Mouse (Mus musculus): ENCODE data around the gene Ugt1a5. TPM values are rescaled to one million over a fixed set of nuclear protein-coding genes. Genes with fewer than 3 reads are reported as not detected.
A peak's percentile ranks its signal among the peaks of the same experiment; 100 is the strongest.

Ugt1a5 gene
- polyA plus RNA-seq, 1 experiment from 2014 or later: not detected

DNA sequence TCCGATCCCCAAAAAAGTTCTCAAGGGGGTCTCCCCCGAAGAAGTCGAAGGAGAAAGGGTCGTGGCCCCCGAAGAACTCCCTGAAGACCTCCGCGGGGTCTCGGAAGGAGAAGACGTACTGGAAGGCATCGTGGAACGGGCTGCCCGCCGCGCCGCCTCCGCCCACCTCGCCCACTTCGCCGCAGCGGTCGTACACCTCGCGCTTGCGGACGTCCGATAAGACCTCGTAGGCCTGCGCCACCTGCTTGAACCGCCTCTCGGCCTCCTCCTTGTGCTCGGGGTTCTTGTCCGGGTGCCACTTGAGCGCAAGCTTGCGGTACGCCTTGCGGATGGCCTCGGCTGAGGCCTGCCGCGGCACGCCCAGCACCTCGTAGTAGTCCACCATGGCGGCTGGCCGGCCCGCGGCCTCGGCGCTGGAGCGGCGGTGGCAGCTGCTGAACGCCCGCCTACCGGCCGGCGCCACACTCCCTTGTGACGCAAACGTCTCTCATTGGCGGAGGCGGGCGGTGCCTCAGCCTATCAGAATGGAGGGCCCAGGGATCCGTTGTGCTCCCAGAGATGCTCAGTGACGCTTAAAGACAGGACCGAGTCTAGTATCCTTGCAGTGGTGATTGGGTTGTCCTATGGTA lies 39.6 kb downstream of the Ugt1a5 start, which contains the start of gene Dnajb3:
TSS of gene Dnajb3 (minus strand) at position 489 of the 629 bp plus-strand sequence.
- peak; percentile 100 for ATAC-seq (replicated peaks)

DNA sequence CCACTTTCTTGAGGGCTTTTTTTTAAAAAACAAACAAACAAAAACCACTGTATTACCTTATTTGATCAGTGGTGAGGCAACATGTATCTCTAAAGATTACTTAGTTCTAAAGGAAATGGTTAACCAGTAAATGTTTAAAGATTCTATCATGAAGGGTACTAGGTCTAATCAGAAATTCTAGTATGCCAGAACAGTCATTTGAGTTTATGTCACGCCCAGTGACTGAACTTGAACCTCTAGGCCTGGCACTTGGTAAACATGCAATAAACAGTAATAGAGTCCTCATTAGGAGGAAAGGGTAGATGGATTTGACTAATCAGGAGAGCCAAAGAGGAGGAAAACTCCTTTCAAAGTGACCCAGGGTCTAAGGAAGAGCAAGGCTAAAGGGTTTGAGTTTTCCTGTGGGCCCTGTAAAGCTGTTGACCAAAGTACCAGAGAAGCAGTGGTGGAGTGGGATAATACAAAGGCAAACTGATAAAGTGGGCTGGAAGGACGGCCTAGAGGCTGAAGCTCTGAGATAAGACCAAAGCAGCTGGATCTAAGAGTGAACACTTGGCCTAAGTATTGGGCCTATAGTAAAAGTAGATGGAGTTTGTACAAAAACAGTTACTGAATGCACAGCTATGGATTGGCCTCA lies 41.1 kb downstream of the Ugt1a5 start:
- H3K27ac ChIP-seq (replicated peaks): no peak overlapping the region
- peaks cover 7% of the 10 kb centered on the region for H3K9me3 ChIP-seq
- H3K36me3 ChIP-seq: 0 out of 2 replicates have a peak, but pooled peaks cover 3% of the 10 kb centered on the region
- no peak overlapping the region for H3K9ac ChIP-seq (replicated peaks)
- H3K27me3 ChIP-seq: no peaks in the 10 kb centered on the region
- no peak overlapping the region for H3K4me2 ChIP-seq (replicated peaks)
- no peak for ATAC-seq (replicated peaks)
- WGBS: 80% methylated on average over 2 of the region's 2 CpGs
- no peak overlapping the region for H3K4me3 ChIP-seq
- H3K4me1 ChIP-seq: peaks cover 10% of the 10 kb centered on the region

More for the DNA sequence above, 39.6 kb downstream of the Ugt1a5 start, which contains the start of gene Dnajb3:
- no peaks in the 10 kb centered on the region for H3K9me3 ChIP-seq
- H3K4me1 ChIP-seq: peaks cover 10% of the 10 kb centered on the region
- peak within 1 kb of the TSS; percentile 92 for H3K4me2 ChIP-seq (replicated peaks)
- peak within 1 kb of the TSS; percentile 66 for H3K4me3 ChIP-seq
- H3K9ac ChIP-seq (replicated peaks): peak within 1 kb of the TSS; percentile 64
- H3K27ac ChIP-seq (replicated peaks): peak within 1 kb of the TSS; percentile 58; the same call in 1 of the 2 replicates
- no peaks in the 10 kb centered on the region for H3K27me3 ChIP-seq
- 5% methylated on average over 59 of the region's 62 CpGs for WGBS
- 0 out of 2 replicates have a peak, but pooled peaks cover 3% of the 10 kb centered on the region for H3K36me3 ChIP-seq

- WGBS: 70% methylated on average over 8 of the region's 8 CpGs
Measured at GRCm38 (mm10) chr1:88211812-88212211, 46.0 kb downstream of the Ugt1a5 start, which contains the start of gene Ugt1a1. Gene Ugt1a1 (plus strand): TSS chr1:88211959.

DNA sequence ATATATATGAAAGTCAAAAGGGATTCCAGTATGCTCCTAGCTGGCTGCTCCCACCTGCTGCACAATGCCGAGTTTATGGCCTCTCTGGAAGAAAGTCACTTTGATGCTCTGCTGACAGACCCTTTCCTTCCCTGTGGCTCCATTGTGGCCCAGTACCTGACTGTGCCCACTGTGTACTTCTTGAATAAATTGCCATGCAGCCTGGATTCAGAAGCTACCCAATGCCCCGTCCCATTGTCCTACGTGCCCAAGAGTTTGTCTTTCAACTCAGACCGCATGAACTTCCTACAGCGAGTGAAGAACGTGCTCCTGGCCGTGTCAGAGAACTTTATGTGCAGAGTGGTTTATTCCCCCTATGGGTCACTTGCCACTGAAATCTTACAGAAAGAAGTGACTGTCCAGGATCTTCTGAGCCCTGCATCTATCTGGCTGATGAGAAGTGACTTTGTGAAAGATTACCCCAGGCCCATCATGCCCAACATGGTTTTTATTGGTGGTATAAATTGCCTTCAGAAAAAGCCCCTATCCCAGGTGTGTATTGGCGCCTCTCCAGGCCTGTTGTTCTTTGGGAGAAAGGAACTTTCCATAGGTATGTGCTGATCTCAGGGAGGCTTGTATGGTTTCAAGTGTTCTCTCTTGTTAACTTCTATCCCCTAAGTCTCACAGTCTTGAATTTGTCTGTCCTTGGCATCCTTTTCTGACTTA lies 46.7 kb downstream of the Ugt1a5 start:
- peak; percentile 11; the same call in 1 of the 2 replicates for ATAC-seq (replicated peaks)
- H3K4me2 ChIP-seq (replicated peaks): no peak overlapping the region
- H3K36me3 ChIP-seq: no peaks in the 10 kb centered on the region
- no peak overlapping the region for H3K4me3 ChIP-seq
- H3K4me1 ChIP-seq: no peaks in the 10 kb centered on the region
- peaks cover 58% of the 10 kb centered on the region for H3K9me3 ChIP-seq
- H3K27me3 ChIP-seq: no peaks in the 10 kb centered on the region
- H3K27ac ChIP-seq (replicated peaks): no peak overlapping the region
- no peak overlapping the region for H3K9ac ChIP-seq (replicated peaks)
- 62% methylated on average over 8 of the region's 8 CpGs for WGBS

More at GRCm38 (mm10) chr1:88211812-88212211, 46.0 kb downstream of the Ugt1a5 start, which contains the start of gene Ugt1a1:
- Histone ChIP-seq H3K27ac (replicated peaks) (no peak within 1 kb of the TSS), H3K9ac (replicated peaks) (no peak within 1 kb of the TSS), H3K4me2 (replicated peaks) (no peak within 1 kb of the TSS), H3K4me3 (no peak within 1 kb of the TSS), H3K4me1 (no peaks in the 10 kb centered on the region), H3K27me3 (no peaks in the 10 kb centered on the region), H3K36me3 (no peaks in the 10 kb centered on the region), H3K9me3 (peaks cover 51% of the 10 kb centered on the region)
- no peak for ATAC-seq (replicated peaks)

GRCm38 (mm10) chr1:88213061-88213460 lies 47.2 kb downstream of the Ugt1a5 start:
- H3K4me3 ChIP-seq: no peak overlapping the region
- H3K27ac ChIP-seq (replicated peaks): no peak overlapping the region
- peaks cover 60% of the 10 kb centered on the region for H3K9me3 ChIP-seq
- no peak overlapping the region for H3K9ac ChIP-seq (replicated peaks)
- no peak for ATAC-seq (replicated peaks)
- H3K4me1 ChIP-seq: no peaks in the 10 kb centered on the region
- no peaks in the 10 kb centered on the region for H3K36me3 ChIP-seq
- no peaks in the 10 kb centered on the region for H3K27me3 ChIP-seq
- no peak overlapping the region for H3K4me2 ChIP-seq (replicated peaks)
- WGBS: 79% methylated on average over 1 of the region's 1 CpGs

DNA sequence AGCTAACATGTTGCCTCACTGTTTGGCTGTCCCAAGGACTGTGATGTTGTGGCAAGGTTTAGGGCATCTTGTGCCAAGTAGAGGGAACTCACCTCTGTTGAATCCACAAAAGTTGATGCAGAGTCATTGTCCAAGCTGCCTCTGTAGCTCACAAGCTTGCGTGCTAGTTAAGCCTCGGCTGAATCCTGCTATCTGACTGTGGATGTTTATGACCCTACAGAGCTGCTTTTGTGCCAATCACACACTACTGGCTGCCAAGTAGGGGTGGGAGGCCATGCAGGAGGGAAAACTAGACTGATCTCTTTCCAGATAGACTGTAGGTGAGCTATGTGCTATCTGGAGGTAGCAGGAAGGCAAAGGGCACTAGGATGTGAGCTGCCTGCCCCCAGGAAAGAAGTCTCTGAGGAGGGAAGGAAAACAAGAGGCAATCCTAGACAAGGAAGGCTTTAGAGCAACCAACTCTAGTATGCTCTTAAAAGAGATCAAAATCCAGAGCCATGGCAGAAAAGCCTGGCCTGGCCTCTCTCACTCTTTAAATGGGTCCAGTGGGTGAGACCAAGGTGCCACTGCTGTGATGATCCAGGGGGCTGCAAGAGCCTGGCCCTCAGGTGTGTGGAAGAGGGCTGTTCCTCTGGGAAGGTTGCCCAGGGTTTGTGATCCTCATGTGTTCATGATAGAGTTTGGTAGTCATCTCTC lies 48.1 kb downstream of the Ugt1a5 start:
- Histone ChIP-seq H3K27me3 (no peaks in the 10 kb centered on the region), H3K4me3 (no peak overlapping the region), H3K27ac (replicated peaks) (no peak overlapping the region), H3K9ac (replicated peaks) (no peak overlapping the region), H3K4me2 (replicated peaks) (no peak overlapping the region), H3K36me3 (no peaks in the 10 kb centered on the region), H3K4me1 (no peaks in the 10 kb centered on the region), H3K9me3 (peaks cover 60% of the 10 kb centered on the region)
- 0 out of 2 replicates have a peak, but pooled peaks have one; percentile 15 for ATAC-seq (replicated peaks)
- 84% methylated on average over 2 of the region's 2 CpGs for WGBS

DNA sequence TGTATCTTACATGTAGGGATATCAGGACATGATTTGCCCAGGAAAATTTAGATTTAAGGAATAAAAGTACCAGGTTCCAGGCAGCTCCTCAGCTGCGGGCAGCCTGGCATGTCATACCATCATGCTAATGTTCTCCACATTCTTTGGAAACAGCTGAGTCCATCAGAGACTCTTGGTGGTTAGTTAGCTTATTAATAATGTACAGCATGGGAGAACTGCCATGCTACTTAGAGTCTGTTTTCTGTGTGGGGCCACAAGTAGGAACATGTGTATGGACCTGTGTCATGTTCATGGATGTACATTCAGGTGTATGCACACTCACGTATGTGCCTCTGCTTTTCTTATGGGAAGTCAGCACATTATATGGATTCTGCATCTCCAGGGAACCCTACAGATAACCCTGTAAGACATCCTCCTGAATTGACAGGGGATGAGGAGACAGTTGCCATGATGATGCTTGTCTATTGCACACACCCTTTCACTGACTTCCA lies 48.7 kb downstream of the Ugt1a5 start:
- Histone ChIP-seq H3K27me3 (no peaks in the 10 kb centered on the region), H3K9me3 (peaks cover 60% of the 10 kb centered on the region), H3K4me3 (no peak overlapping the region), H3K36me3 (no peaks in the 10 kb centered on the region), H3K4me1 (no peaks in the 10 kb centered on the region), H3K9ac (replicated peaks) (no peak overlapping the region), H3K4me2 (replicated peaks) (no peak overlapping the region), H3K27ac (replicated peaks) (no peak overlapping the region)
- peak; percentile 12; the same call in 1 of the 2 replicates for ATAC-seq (replicated peaks)
- WGBS: 80% methylated on average over 2 of the region's 2 CpGs

DNA sequence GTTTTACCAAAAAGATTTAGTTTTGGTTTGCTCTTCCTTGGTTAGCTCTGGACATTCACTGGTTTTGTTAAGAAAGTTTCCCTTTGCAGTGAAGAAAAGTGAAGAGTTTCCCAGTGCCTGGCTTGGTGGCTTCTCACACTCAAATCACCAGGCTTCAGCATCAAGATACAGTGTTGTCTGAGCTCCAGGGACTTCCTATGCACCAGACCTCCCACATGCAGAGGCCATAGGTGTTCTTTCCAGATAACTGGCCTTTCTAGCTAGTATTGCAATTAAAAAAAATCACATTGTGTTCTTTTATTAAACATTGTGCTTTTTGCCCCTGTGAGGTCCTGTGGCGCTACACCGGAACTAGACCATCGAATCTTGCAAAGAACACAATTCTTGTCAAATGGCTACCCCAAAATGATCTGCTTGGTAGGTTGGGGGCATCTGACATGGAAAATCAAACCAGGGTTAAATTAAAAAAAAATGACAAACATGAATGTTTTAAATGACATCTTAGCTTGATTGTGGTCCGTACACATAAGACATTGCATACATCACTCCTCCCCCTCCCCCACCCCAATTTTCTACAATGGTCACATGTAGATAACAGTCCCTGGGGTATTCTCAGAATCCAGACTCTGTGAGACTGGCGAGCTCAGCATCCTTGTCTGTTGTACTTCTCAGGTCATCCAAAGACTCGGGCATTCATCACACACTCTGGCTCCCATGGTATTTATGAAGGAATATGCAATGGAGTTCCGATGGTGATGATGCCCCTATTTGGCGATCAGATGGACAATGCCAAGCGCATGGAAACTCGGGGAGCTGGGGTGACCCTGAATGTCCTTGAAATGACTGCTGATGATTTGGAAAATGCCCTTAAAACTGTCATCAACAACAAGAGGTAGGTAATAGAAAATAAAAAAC lies 49.9 kb downstream of the Ugt1a5 start:
- H3K9me3 ChIP-seq: peaks cover 60% of the 10 kb centered on the region
- no peak overlapping the region for H3K9ac ChIP-seq (replicated peaks)
- no peak for ATAC-seq (replicated peaks)
- no peaks in the 10 kb centered on the region for H3K4me1 ChIP-seq
- H3K27ac ChIP-seq (replicated peaks): no peak overlapping the region
- no peak overlapping the region for H3K4me3 ChIP-seq
- no peak overlapping the region for H3K4me2 ChIP-seq (replicated peaks)
- H3K27me3 ChIP-seq: no peaks in the 10 kb centered on the region
- H3K36me3 ChIP-seq: no peaks in the 10 kb centered on the region
- 69% methylated on average over 10 of the region's 10 CpGs for WGBS

DNA sequence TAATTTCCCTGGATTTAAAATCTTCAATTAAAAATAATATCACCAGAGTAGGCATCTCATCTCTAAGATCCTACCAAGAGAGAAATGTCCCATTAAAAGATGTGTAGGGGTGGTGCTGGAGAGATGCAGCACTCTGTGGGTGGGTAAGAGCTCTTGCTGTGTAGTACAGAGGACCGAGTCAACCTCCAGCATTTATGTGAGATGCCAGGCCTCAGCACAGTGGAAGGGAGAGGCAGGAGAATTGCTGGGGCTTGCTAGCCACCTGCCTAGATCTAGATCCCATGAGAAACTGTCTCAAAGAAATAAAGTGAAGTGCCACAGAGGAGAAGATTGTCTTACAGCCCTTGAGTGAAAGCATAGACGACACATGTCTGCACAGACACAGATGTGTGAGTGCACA lies 50.7 kb downstream of the Ugt1a5 start:
- no peak overlapping the region for H3K27ac ChIP-seq (replicated peaks)
- 63% methylated on average over 2 of the region's 2 CpGs for WGBS
- H3K36me3 ChIP-seq: no peaks in the 10 kb centered on the region
- no peak overlapping the region for H3K9ac ChIP-seq (replicated peaks)
- H3K4me1 ChIP-seq: no peaks in the 10 kb centered on the region
- H3K27me3 ChIP-seq: no peaks in the 10 kb centered on the region
- ATAC-seq (replicated peaks): no peak
- peaks cover 56% of the 10 kb centered on the region for H3K9me3 ChIP-seq
- no peak overlapping the region for H3K4me3 ChIP-seq
- H3K4me2 ChIP-seq (replicated peaks): no peak overlapping the region

GRCm38 (mm10) chr1:88217144-88217543 lies 51.3 kb downstream of the Ugt1a5 start:
- no peak overlapping the region for H3K4me2 ChIP-seq (replicated peaks)
- no peak overlapping the region for H3K27ac ChIP-seq (replicated peaks)
- ATAC-seq (replicated peaks): no peak
- peaks cover 51% of the 10 kb centered on the region for H3K9me3 ChIP-seq
- WGBS: 67% methylated on average over 2 of the region's 2 CpGs
- H3K4me3 ChIP-seq: no peak overlapping the region
- no peaks in the 10 kb centered on the region for H3K4me1 ChIP-seq
- H3K36me3 ChIP-seq: no peaks in the 10 kb centered on the region
- H3K9ac ChIP-seq (replicated peaks): no peak overlapping the region
- no peaks in the 10 kb centered on the region for H3K27me3 ChIP-seq

- Histone ChIP-seq H3K27ac (replicated peaks) (no peak overlapping the region), H3K4me1 (no peaks in the 10 kb centered on the region), H3K9me3 (peaks cover 49% of the 10 kb centered on the region), H3K4me3 (no peak overlapping the region), H3K36me3 (no peaks in the 10 kb centered on the region), H3K9ac (replicated peaks) (no peak overlapping the region), H3K27me3 (no peaks in the 10 kb centered on the region), H3K4me2 (replicated peaks) (no peak overlapping the region)
- 45% methylated on average over 3 of the region's 3 CpGs for WGBS
- no peak for ATAC-seq (replicated peaks)
Measured at GRCm38 (mm10) chr1:88217576-88217975, 51.8 kb downstream of the Ugt1a5 start.

Data from forebrain, embryonic 15.5 days (tissue).